Mouse (Mus musculus): ENCODE measurements around the gene Prss8. TPM values are rescaled to one million over a fixed set of nuclear protein-coding genes. Genes with fewer than 3 reads are reported as not detected.

The Prss8 gene
- polyA plus RNA-seq, 1 experiment from 2014 or later = 82.2 TPM

DNA sequence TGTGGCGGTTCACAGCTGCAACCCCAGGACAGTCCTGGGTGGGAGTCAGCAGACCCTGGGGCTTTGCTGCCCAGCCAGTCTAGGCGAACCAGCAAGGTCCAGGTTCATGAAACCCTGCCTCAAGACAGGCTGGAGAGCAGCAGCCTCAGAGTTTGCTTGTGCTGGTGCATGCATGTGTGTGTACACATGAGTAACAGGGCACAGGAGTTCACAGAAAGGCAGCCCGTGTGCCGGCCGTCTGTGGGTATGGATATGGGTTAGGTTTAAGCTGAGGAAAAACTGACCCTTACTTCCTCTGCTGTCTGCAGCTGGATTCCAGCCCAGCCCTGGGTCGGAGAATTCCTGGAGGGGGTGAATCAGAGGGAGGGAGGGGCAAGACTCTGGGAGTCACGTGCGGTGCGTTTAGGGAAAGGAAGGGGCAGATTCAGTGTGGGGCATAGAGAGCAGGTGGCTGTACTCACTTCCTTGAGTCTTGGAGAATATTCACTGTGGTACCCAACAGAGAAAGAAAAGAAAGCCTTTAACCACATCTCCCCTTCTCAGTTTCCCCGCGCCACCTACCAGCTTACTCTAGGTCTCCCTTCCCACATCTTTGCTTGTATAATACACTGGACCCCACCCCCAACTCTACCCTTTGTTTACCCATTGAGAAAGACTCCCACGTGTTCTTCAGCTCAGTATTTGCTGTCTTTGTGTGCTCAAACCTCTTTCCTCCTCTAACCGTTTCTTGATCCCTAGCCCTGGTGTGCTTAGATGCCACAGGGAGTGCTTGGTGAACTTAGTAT lies 1.6 kb upstream of the Prss8 start:
- Histone ChIP-seq H3K4me3 (ENCODE audit: low read length) (peak overlapping the region; percentile 3; the same call in 1 of the 2 replicates), H3K4me2 (ENCODE audit: low read depth, low read length) (peak overlapping the region; percentile 24; the same call in 1 of the 2 replicates), H3K9ac (ENCODE audit: low read depth, low read length) (peak overlapping the region; percentile 57), H3K27ac (ENCODE audit: low read length) (peak overlapping the region; percentile 80), H3K36me3 (ENCODE audit: control insufficient read depth, insufficient read depth, low read length) (0 out of 2 replicates have a peak, but pooled peaks cover 2% of the 10 kb centered on the region), H3K4me1 (ENCODE audit: control insufficient read depth, insufficient read depth, low read length) (peaks cover 51% of the 10 kb centered on the region), H3K27me3 (replicated peaks; ENCODE audit: control insufficient read depth, insufficient read depth, low read length) (no peaks in the 10 kb centered on the region), H3K9me3 (ENCODE audit: control insufficient read depth, low read length) (no peaks in the 10 kb centered on the region)
- ATAC-seq = peak; percentile 12; the same call in 1 of the 2 replicates
- WGBS = 24% methylated on average over 13 of the region's 13 CpGs

GRCm38 (mm10) chr7:127930636-127931035 lies 732 bp upstream of the Prss8 start:
- no peak for ATAC-seq
- Histone ChIP-seq H3K4me2 (ENCODE audit: low read depth, low read length) (peak overlapping the region; percentile 42), H3K4me1 (ENCODE audit: control insufficient read depth, insufficient read depth, low read length) (peaks cover 47% of the 10 kb centered on the region), H3K27me3 (replicated peaks; ENCODE audit: control insufficient read depth, insufficient read depth, low read length) (no peaks in the 10 kb centered on the region), H3K27ac (ENCODE audit: low read length) (peak overlapping the region; percentile 64; the same call in 1 of the 2 replicates), H3K9ac (ENCODE audit: low read depth, low read length) (no peak overlapping the region), H3K4me3 (ENCODE audit: low read length) (no peak overlapping the region), H3K9me3 (ENCODE audit: control insufficient read depth, low read length) (no peaks in the 10 kb centered on the region), H3K36me3 (ENCODE audit: control insufficient read depth, insufficient read depth, low read length) (0 out of 2 replicates have a peak, but pooled peaks cover 3% of the 10 kb centered on the region)
- 72% methylated on average over 5 of the region's 5 CpGs for WGBS

GRCm38 (mm10) chr7:127928596-127928995 lies 1.3 kb downstream of the Prss8 start:
- Histone ChIP-seq H3K27me3 (replicated peaks; ENCODE audit: control insufficient read depth, insufficient read depth, low read length) (no peaks in the 10 kb centered on the region), H3K4me3 (ENCODE audit: low read length) (peak overlapping the region; percentile 57), H3K4me2 (ENCODE audit: low read depth, low read length) (peak overlapping the region; percentile 42), H3K36me3 (ENCODE audit: control insufficient read depth, insufficient read depth, low read length) (peaks cover 5% of the 10 kb centered on the region; the same call in 1 of the 2 replicates), H3K27ac (ENCODE audit: low read length) (peak overlapping the region; percentile 83), H3K9ac (ENCODE audit: low read depth, low read length) (peak overlapping the region; percentile 75), H3K4me1 (ENCODE audit: control insufficient read depth, insufficient read depth, low read length) (peaks cover 45% of the 10 kb centered on the region), H3K9me3 (ENCODE audit: control insufficient read depth, low read length) (no peaks in the 10 kb centered on the region)
- peak; percentile 18; the same call in 1 of the 2 replicates for ATAC-seq
- 33% methylated on average over 5 of the region's 5 CpGs for WGBS

GRCm38 (mm10) chr7:127927726-127928125 lies 2.2 kb downstream of the Prss8 start:
- Histone ChIP-seq H3K4me2 (ENCODE audit: low read depth, low read length) (peak overlapping the region; percentile 42), H3K4me1 (ENCODE audit: control insufficient read depth, insufficient read depth, low read length) (peaks cover 49% of the 10 kb centered on the region), H3K9ac (ENCODE audit: low read depth, low read length) (peak overlapping the region; percentile 75), H3K27me3 (replicated peaks; ENCODE audit: control insufficient read depth, insufficient read depth, low read length) (no peaks in the 10 kb centered on the region), H3K27ac (ENCODE audit: low read length) (peak overlapping the region; percentile 83), H3K4me3 (ENCODE audit: low read length) (peak overlapping the region; percentile 57), H3K9me3 (ENCODE audit: control insufficient read depth, low read length) (no peaks in the 10 kb centered on the region), H3K36me3 (ENCODE audit: control insufficient read depth, insufficient read depth, low read length) (peaks cover 5% of the 10 kb centered on the region; the same call in 1 of the 2 replicates)
- 81% methylated on average over 11 of the region's 11 CpGs for WGBS
- no peak for ATAC-seq

DNA sequence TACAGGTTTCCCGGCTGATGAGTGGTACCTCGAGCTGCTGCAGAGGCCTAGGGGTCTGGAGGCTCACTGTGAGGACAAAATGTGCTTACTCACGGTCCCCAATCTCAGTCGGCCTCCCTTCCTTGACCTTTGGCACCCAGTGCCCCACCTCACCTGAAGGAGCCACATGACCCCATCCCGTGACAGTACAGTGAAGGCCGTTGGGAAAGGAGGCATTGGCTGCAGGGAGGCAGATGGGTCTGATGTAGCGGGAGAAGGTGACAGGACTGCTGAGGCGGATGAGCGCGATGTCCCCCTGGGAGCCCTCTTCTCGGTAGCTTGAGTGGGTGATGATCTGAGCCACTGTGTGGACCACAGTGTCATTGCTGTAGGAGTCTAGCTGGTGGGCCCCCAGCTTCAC lies 3.1 kb downstream of the Prss8 start:
- Histone ChIP-seq H3K9ac (ENCODE audit: low read depth, low read length) (peak overlapping the region; percentile 75), H3K4me2 (ENCODE audit: low read depth, low read length) (peak overlapping the region; percentile 42), H3K4me1 (ENCODE audit: control insufficient read depth, insufficient read depth, low read length) (peaks cover 40% of the 10 kb centered on the region), H3K4me3 (ENCODE audit: low read length) (peak overlapping the region; percentile 20), H3K27ac (ENCODE audit: low read length) (peak overlapping the region; percentile 83), H3K27me3 (replicated peaks; ENCODE audit: control insufficient read depth, insufficient read depth, low read length) (no peaks in the 10 kb centered on the region), H3K9me3 (ENCODE audit: control insufficient read depth, low read length) (no peaks in the 10 kb centered on the region), H3K36me3 (ENCODE audit: control insufficient read depth, insufficient read depth, low read length) (peaks cover 5% of the 10 kb centered on the region; the same call in 1 of the 2 replicates)
- WGBS = 68% methylated on average over 11 of the region's 11 CpGs
- ATAC-seq = 0 out of 2 replicates have a peak, but pooled peaks have one; percentile 7

GRCm38 (mm10) chr7:127926066-127926465 lies 3.8 kb downstream of the Prss8 start:
- 64% methylated on average over 8 of the region's 8 CpGs for WGBS
- no peak for ATAC-seq
- H3K9ac ChIP-seq (ENCODE audit: low read depth, low read length) = peak overlapping the region; percentile 75

DNA sequence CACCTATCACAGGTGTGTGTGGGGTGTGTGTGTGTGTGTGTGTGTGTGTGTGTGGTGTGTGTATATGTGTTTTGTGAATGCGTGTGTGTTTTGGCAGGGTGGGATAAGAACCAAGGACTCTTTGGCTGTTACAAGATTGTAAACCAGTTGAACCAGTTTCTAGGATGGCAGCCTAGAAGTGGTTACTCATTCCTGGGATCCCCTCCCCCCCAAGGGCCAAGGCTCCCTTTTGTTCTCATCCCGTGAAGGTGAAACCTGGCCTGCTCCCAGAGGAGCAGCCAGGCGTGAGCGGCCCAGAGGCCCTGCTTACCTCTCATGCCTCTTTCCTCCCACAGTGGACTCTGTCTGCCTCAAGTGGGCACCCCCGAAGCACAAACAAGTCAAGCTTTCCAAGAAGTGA lies 4.7 kb downstream of the Prss8 start:
- H3K36me3 ChIP-seq (ENCODE audit: control insufficient read depth, insufficient read depth, low read length) = peaks cover 5% of the 10 kb centered on the region; the same call in 1 of the 2 replicates
- WGBS = 53% methylated on average over 5 of the region's 5 CpGs
- H3K9me3 ChIP-seq (ENCODE audit: control insufficient read depth, low read length) = no peaks in the 10 kb centered on the region
- 0 out of 2 replicates have a peak overlapping the region, but pooled peaks have one; percentile 21 for H3K9ac ChIP-seq (ENCODE audit: low read depth, low read length)
- peaks cover 27% of the 10 kb centered on the region for H3K4me1 ChIP-seq (ENCODE audit: control insufficient read depth, insufficient read depth, low read length)
- peak; percentile 74 for ATAC-seq
- peak overlapping the region; percentile 83 for H3K27ac ChIP-seq (ENCODE audit: low read length)
- H3K4me3 ChIP-seq (ENCODE audit: low read length) = no peak overlapping the region
- no peaks in the 10 kb centered on the region for H3K27me3 ChIP-seq (replicated peaks; ENCODE audit: control insufficient read depth, insufficient read depth, low read length)
- H3K4me2 ChIP-seq (ENCODE audit: low read depth, low read length) = peak overlapping the region; percentile 42; the same call in 1 of the 2 replicates

More at GRCm38 (mm10) chr7:127926066-127926465, 3.8 kb downstream of the Prss8 start:
- Histone ChIP-seq H3K27ac (ENCODE audit: low read length) (peak overlapping the region; percentile 83), H3K4me1 (ENCODE audit: control insufficient read depth, insufficient read depth, low read length) (peaks cover 32% of the 10 kb centered on the region), H3K36me3 (ENCODE audit: control insufficient read depth, insufficient read depth, low read length) (peaks cover 5% of the 10 kb centered on the region; the same call in 1 of the 2 replicates), H3K4me2 (ENCODE audit: low read depth, low read length) (peak overlapping the region; percentile 42), H3K9me3 (ENCODE audit: control insufficient read depth, low read length) (no peaks in the 10 kb centered on the region), H3K27me3 (replicated peaks; ENCODE audit: control insufficient read depth, insufficient read depth, low read length) (no peaks in the 10 kb centered on the region), H3K4me3 (ENCODE audit: low read length) (peak overlapping the region; percentile 20; the same call in 1 of the 2 replicates)

GRCm38 (mm10) chr7:127923714-127924113 lies 6.2 kb downstream of the Prss8 start:
- WGBS = 87% methylated on average over 5 of the region's 5 CpGs
- Histone ChIP-seq H3K4me2 (ENCODE audit: low read depth, low read length) (no peak overlapping the region), H3K27ac (ENCODE audit: low read length) (peak overlapping the region; percentile 54), H3K9me3 (ENCODE audit: control insufficient read depth, low read length) (no peaks in the 10 kb centered on the region), H3K9ac (ENCODE audit: low read depth, low read length) (no peak overlapping the region), H3K36me3 (ENCODE audit: control insufficient read depth, insufficient read depth, low read length) (peaks cover 5% of the 10 kb centered on the region; the same call in 1 of the 2 replicates), H3K4me3 (ENCODE audit: low read length) (no peak overlapping the region), H3K4me1 (ENCODE audit: control insufficient read depth, insufficient read depth, low read length) (peaks cover 26% of the 10 kb centered on the region), H3K27me3 (replicated peaks; ENCODE audit: control insufficient read depth, insufficient read depth, low read length) (no peaks in the 10 kb centered on the region)
- no peak for ATAC-seq

DNA sequence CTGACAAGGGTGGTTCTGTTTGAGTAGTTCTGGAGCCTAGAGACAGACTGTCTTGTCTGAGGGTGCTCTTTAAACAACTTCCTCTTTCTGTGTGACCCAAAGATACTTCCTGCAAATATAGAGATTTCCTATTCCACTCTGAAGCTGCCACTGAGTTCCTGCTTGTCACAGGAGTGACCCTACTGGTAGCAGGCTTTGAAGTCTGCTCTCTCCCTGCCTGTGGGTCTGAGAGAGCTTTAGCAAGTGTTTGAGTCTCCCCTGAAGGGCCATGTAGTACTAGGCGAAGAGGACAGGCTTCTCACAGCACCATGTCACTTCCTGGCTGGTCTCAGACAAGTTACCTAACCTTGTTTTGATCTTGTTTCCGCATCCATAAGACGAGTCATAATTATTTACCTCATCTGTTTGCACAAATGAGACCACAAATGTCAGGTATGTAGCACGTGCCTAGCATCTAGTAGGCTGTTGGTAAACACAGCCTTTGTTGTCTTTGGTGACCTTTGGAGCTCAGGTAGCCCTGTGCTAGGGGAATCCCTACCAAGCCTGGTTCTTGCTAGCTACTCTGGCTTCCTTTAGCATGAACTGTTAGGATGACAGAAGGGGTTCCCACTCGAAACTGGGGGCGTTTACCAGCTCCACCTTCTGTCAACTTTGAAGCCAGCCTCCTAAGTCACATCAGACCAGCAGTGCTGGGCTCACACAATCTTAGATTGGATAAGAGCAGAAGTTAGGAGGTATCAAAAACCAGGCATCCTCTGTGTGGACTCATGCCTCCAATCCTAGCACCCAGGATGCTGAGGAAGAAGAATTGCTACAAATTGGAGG lies 7.2 kb downstream of the Prss8 start:
- no peak overlapping the region for H3K4me3 ChIP-seq (ENCODE audit: low read length)
- H3K4me1 ChIP-seq (ENCODE audit: control insufficient read depth, insufficient read depth, low read length) = peaks cover 26% of the 10 kb centered on the region
- H3K9ac ChIP-seq (ENCODE audit: low read depth, low read length) = no peak overlapping the region
- H3K36me3 ChIP-seq (ENCODE audit: control insufficient read depth, insufficient read depth, low read length) = peaks cover 5% of the 10 kb centered on the region; the same call in 1 of the 2 replicates
- no peak overlapping the region for H3K4me2 ChIP-seq (ENCODE audit: low read depth, low read length)
- H3K27me3 ChIP-seq (replicated peaks; ENCODE audit: control insufficient read depth, insufficient read depth, low read length) = no peaks in the 10 kb centered on the region
- WGBS = 66% methylated on average over 6 of the region's 6 CpGs
- no peaks in the 10 kb centered on the region for H3K9me3 ChIP-seq (ENCODE audit: control insufficient read depth, low read length)
- peak overlapping the region; percentile 75 for H3K27ac ChIP-seq (ENCODE audit: low read length)
- no peak for ATAC-seq

Data from intestine, embryonic 16.5 days (tissue).